Mouse (Mus musculus): ENCODE data around the gene Aldh1a3. TPM values are rescaled to one million over a fixed set of nuclear protein-coding genes. Genes with fewer than 3 reads are reported as not detected.

The Aldh1a3 gene
- polyA plus RNA-seq (2014; fragmentation: Illumina TruSeq; extraction: RNeasy Lipid Tissue Mini Kit (QIAGEN cat#74804); ENCODE audit: low read depth, low replicate concordance) = 4.8 TPM

GRCm38 (mm10) chr7:66427437-66428161 lies at the start of gene Aldh1a3:
Gene Aldh1a3 (minus strand): TSS chr7:66427517.

DNA sequence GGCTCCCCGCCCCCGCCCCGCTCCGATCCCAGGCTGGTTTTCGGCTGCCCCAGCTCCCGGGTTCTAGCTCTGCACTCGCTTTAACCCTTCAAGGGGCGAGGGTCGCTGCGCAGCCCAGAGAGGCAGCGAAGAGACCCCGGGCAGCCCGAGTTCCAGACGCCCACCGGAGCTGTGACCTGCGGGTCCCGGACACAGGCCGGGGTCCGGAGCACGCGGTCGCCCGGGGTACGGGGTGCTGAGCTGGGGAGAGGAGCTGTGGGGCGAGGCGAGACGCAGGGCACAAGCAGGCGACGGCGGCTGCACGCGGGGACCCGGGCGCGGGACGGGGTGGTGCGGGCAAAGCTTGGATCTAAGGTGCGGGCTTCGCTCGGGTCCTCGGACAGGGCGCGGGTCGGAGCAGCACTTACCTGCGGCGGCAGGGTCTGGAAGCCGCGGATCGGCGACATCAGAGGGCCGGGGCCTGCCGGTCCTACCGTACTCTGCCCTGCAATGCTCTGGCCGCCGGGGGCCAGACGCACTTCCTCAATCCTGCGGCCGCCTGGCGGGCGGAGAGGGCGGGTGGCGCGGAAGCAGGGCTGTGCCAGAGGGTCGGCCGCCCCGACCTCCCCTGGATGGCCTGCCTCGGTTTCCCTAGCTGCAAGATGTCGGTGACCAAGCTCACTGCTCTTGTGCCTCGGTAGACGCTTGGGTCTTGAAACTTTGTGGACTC lies 39.4 kb downstream of the Aldh1a3 start, which contains the start of gene Lrrk1:
Gene Lrrk1 (minus strand): TSS at position 538 of the 709 bp plus-strand sequence.

DNA sequence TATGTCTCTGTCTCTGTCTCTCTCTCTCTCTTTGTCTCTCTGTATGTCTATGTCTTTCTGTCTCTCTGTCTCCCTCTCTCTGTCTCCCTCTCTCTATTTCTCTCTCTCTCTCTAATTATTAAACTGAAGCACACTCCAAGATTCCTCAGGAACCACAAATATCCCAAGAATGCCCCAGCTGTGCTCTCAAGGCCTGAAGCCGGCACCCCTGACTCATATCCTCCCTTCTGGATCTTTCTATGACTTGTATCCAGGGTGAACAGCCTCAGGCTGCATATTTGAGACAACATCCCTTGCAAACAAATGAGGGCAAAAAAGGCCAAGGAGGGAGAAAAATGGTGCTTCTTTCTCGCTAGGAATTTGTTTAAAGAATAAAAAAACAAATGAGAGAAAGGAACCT lies 61.4 kb downstream of the Aldh1a3 start, which contains the start of gene Gm10974:
Gene Gm10974 (plus strand): TSS at position 2 of the 400 bp plus-strand sequence.

Other genes with a start within 250 kb of the Aldh1a3 start
- not detected for gene Gm10974, start 61.6 kb downstream of the Aldh1a3 start, polyA plus RNA-seq (2014; fragmentation: Illumina TruSeq; extraction: RNeasy Lipid Tissue Mini Kit (QIAGEN cat#74804); ENCODE audit: low read depth, low replicate concordance)
- gene Lrrk1, start 39.2 kb downstream of the Aldh1a3 start, polyA plus RNA-seq (2014; fragmentation: Illumina TruSeq; extraction: RNeasy Lipid Tissue Mini Kit (QIAGEN cat#74804); ENCODE audit: low read depth, low replicate concordance) = 4.4 TPM